Mouse (Mus musculus) gastrocnemius, adult 8-10 months (tissue): Measurements from ENCODE around the gene Gm13277. TPM values are rescaled to one million over a fixed set of nuclear protein-coding genes. Genes with fewer than 3 reads are reported as not detected.
"Not testable (repeated sequence)": the region's sequence is repeated elsewhere in the genome, so short reads cannot be mapped to it uniquely, and the experiment has no call there.

Experiments
- DNase-seq, 2 experiments: peaks; one replicate each; pipeline ENCODE4 v3.0.0; 2022; ENCODE audit warnings: low spot score in 2 of 2
- total RNA-seq, 4 experiments: library from RNA; stranded (reverse); gene quantifications; 2 replicates each; pipeline ENCODE4 v1.2.4; 2022

The Gm13277 gene
- total RNA-seq, 4 experiments from 2014 or later: not detected

GRCm38 (mm10) chr4:88782335-88782734 is 6.1 kb upstream of the Gm13277 start:
- DNase-seq: not testable (repeated sequence)

- DNase-seq: not testable (repeated sequence)
These were observed 3.0 kb upstream of the Gm13277 start, which contains the start of gene Gm13276 for GRCm38 (mm10) chr4:88785409-88785808. TSS of gene Gm13276 (plus strand) at chr4:88785709.

GRCm38 (mm10) chr4:88791250-88791649 is 2.8 kb downstream of the Gm13277 start, which contains the start of gene Gm13278:
TSS of gene Gm13278 (plus strand) at chr4:88791550.
- not testable (repeated sequence) for DNase-seq

GRCm38 (mm10) chr4:88793936-88794675 is 5.7 kb downstream of the Gm13277 start, which contains the start of gene Gm13275:
TSS of gene Gm13275 (plus strand) at chr4:88794487.
- peak; percentile 63 for DNase-seq

GRCm38 (mm10) chr4:88797097-88797496 is 8.7 kb downstream of the Gm13277 start, which contains the start of gene Gm13279:
TSS of gene Gm13279 (plus strand) at chr4:88797397.
- not testable (repeated sequence) for DNase-seq

GRCm38 (mm10) chr4:88799365-88799764 is 10.9 kb downstream of the Gm13277 start, which contains the start of gene Gm13285:
TSS of gene Gm13285 (plus strand) at chr4:88799665.
- not testable (repeated sequence) for DNase-seq

- DNase-seq: not testable (repeated sequence)
These were observed 14.5 kb downstream of the Gm13277 start, which contains the start of gene Gm13287 for GRCm38 (mm10) chr4:88802954-88803353. TSS of gene Gm13287 (plus strand) at chr4:88803254.

- not testable (repeated sequence) for DNase-seq
These were observed 16.8 kb downstream of the Gm13277 start, which contains the start of gene Gm13288 for GRCm38 (mm10) chr4:88805231-88805630. TSS of gene Gm13288 (plus strand) at chr4:88805531.

- peak in 1 of 2 experiments; percentile 10 for DNase-seq
These were observed 17.3 kb downstream of the Gm13277 start for GRCm38 (mm10) chr4:88805761-88806160.

- DNase-seq: no peak
These were observed 27.5 kb downstream of the Gm13277 start, which contains the start of gene Ifna7 for GRCm38 (mm10) chr4:88815928-88816327. TSS of gene Ifna7 (plus strand) at chr4:88816228.

GRCm38 (mm10) chr4:88819659-88820058 is 31.2 kb downstream of the Gm13277 start, which contains the start of gene Ifna11:
TSS of gene Ifna11 (plus strand) at chr4:88819959.
- no peak for DNase-seq

GRCm38 (mm10) chr4:88822995-88823394 is 34.6 kb downstream of the Gm13277 start:
- DNase-seq: no peak

GRCm38 (mm10) chr4:88827116-88827515 is 38.7 kb downstream of the Gm13277 start, which contains the start of gene Ifna6:
TSS of gene Ifna6 (plus strand) at chr4:88827416.
- DNase-seq: not testable (repeated sequence)

GRCm38 (mm10) chr4:88830523-88830922 is 42.1 kb downstream of the Gm13277 start:
- DNase-seq: no peak

GRCm38 (mm10) chr4:88835225-88835624 is 46.8 kb downstream of the Gm13277 start, which contains the start of gene Ifna5:
TSS of gene Ifna5 (plus strand) at chr4:88835525.
- not testable (repeated sequence) for DNase-seq

Other genes starting within 250 kb of the Gm13277 start
- gene Ifna15, start 230.4 kb upstream of the Gm13277 start, total RNA-seq: not detected
- not detected for gene Ifna14, start 216.8 kb upstream of the Gm13277 start, total RNA-seq
- gene Ifna9, start 196.2 kb upstream of the Gm13277 start, total RNA-seq: not detected
- gene Ifna12, start 185.3 kb upstream of the Gm13277 start, total RNA-seq: not detected
- gene C87499, start 154.2 kb upstream of the Gm13277 start, total RNA-seq: not detected
- not detected for gene Ifna13, start 144.2 kb upstream of the Gm13277 start, total RNA-seq
- not detected for gene Ifna16, start 111.7 kb upstream of the Gm13277 start, total RNA-seq
- not detected for gene Ifna2, start 104.7 kb upstream of the Gm13277 start, total RNA-seq
- not detected for gene Ifnab, start 97.3 kb upstream of the Gm13277 start, total RNA-seq
- under 1 TPM in 3 of 4 experiments, not detected in 1; 0.24 to 0.51 (median 0.38) TPM for gene Gm26566, start 66.8 kb upstream of the Gm13277 start, total RNA-seq
- 10 to 100 TPM; 54.5 to 64.5 (median 57.9) TPM for gene Klhl9, start 66.2 kb upstream of the Gm13277 start, total RNA-seq
- not detected for gene Gm13271, start 33.8 kb upstream of the Gm13277 start, total RNA-seq
- gene Gm13283, start 28.5 kb upstream of the Gm13277 start, total RNA-seq: not detected
- gene Gm13290, start 14.8 kb upstream of the Gm13277 start, total RNA-seq: not detected
- gene Gm13289, start 11.7 kb upstream of the Gm13277 start, total RNA-seq: not detected
- not detected for gene Gm13272, start 8.8 kb upstream of the Gm13277 start, total RNA-seq
- gene Ifnz, start 6.5 kb upstream of the Gm13277 start, total RNA-seq: not detected
- gene Gm13276, start 2.9 kb upstream of the Gm13277 start, total RNA-seq: not detected
- gene Gm13278, start 2.9 kb downstream of the Gm13277 start, total RNA-seq: not detected
- not detected for gene Gm13275, start 5.9 kb downstream of the Gm13277 start, total RNA-seq
- not detected for gene Gm13279, start 8.8 kb downstream of the Gm13277 start, total RNA-seq
- not detected for gene Gm13285, start 11.0 kb downstream of the Gm13277 start, total RNA-seq
- not detected for gene Gm13287, start 14.6 kb downstream of the Gm13277 start, total RNA-seq
- not detected for gene Gm13288, start 16.9 kb downstream of the Gm13277 start, total RNA-seq
- not detected for gene Ifna7, start 27.6 kb downstream of the Gm13277 start, total RNA-seq
- gene Ifna11, start 31.3 kb downstream of the Gm13277 start, total RNA-seq: not detected
- gene Ifna6, start 38.8 kb downstream of the Gm13277 start, total RNA-seq: not detected
- not detected for gene Ifna5, start 46.9 kb downstream of the Gm13277 start, total RNA-seq
- gene Ifna4, start 53.2 kb downstream of the Gm13277 start, total RNA-seq: not detected
- not detected for gene Ifna1, start 61.5 kb downstream of the Gm13277 start, total RNA-seq
- not detected for gene Ifne, start 91.6 kb downstream of the Gm13277 start, total RNA-seq